Mouse (Mus musculus) bone marrow, adult 2 months (tissue): ENCODE measurements around the gene Tm4sf19.

ENCODE experiments used
- CTCF ChIP-seq: fragments of 200-500 bp; IDR thresholded peaks from 2 replicates; pipeline ENCODE4 v1.5.1; 2011; ENCODE audit warnings: low read length, control low read depth; ENCODE audit not compliant: control insufficient read depth, insufficient read depth
- POLR2A ChIP-seq: fragments of 200-500 bp; IDR thresholded peaks from 2 replicates; pipeline ENCODE4 v1.6.1; 2011; ENCODE audit warnings: low read depth, mild to moderate bottlenecking, control low read depth, low read length, borderline replicate concordance; ENCODE audit not compliant: control insufficient read depth

DNA sequence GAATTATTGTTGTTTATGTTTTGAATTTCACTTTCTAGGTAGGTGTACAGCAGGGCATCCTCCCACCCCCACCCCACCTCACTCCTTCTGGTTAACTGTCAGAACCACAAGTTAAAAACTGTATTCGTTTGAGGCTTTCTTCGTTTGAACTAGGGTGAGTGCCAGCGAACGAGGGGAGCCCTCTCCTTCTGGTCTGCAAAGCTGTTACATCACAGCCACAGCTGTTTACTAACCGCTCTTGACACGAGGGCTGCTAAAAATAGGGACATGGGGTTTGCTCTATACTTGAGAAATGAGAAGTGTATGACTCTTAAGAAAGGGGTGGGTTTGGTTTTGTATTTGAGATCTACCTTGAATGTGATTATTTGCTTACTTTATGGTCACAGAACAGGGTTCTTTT lies 33.8 kb downstream of the Tm4sf19 start:
- TF ChIP-seq CTCF (no peak), POLR2A (no peak)
